Comparison of ENCODE assay signal across 9 mouse cellular contexts in the genomic region with DNA sequence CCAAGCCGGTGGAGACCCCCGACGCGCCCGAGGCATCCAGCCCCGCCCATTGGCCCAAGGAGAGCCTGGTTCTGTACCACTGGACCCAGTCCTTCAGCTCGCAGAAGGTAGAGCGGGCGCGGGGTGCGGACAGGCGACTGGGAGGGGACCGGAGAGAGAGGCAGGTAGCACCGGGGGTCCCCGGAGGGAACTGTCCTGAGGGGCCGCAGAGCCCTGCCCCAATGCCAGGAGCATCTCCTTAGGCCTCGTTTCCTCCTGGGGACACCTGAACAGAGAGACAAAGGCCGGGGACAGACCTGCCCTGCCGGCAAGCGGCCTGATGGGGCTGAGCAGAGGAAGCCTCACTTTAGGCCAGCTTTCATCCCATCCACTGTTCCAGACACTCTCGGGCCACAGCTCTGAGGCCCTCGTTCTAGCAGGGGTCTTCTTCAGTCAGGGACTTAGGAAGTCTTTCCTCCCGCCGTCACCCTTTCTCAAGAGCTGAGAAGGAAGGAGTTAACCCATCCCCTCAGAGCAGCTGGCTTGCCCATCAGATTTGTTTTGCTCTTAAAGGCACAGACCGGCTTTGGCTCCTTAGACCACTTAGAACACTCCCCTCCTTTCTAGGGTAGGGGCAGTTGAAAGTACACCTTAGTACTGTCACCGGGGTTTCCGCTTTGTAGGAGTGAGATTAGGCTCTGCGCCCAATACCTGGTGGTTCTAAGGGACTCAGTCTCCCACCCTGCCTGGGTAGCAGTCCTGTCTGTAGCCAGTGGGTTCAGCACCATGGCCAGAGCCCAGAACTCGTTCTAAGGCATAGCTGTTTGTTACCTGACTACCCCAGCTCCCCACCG. TPM values are rescaled to one million over a fixed set of nuclear protein-coding genes. Genes with fewer than 3 reads are reported as not detected.
DNase-seq lines count a peak whose midpoint lies in the region; ATAC-seq lines count a peak whose summit lies in the region.
"Had no signal": no experiment of that assay in that cellular context is flagged by ENCODE, and none has a peak within 500 bp of the region (broad histone marks: within the 10 kb centered on the region; RNA-seq: fewer than 3 reads in every experiment).

No protein-coding gene starts in this region.

- peaks cover 9% of the 10 kb centered on the region for H3K4me1 ChIP-seq in heart, embryonic 10.5 days
- H3K4me1 ChIP-seq in embryonic facial prominence, embryonic 10.5 days: peaks cover 27% of the 10 kb centered on the region
- peaks cover 30% of the 10 kb centered on the region for H3K4me1 ChIP-seq in hindbrain, embryonic 12.5 days
- no peaks in the 10 kb centered on the region for H3K4me1 ChIP-seq in liver, embryonic 13.5 days (replicated peaks)

- peak overlapping the region; percentile 25; the same call in 1 of the 2 replicates for H3K27ac ChIP-seq in heart, embryonic 10.5 days
- H3K27ac ChIP-seq in embryonic facial prominence, embryonic 10.5 days (replicated peaks): peak overlapping the region; percentile 69
- peak overlapping the region; percentile 90 for H3K27ac ChIP-seq in hindbrain, embryonic 12.5 days
- H3K27ac ChIP-seq in liver, embryonic 13.5 days: no peak overlapping the region

- H3K9me3 ChIP-seq in heart, embryonic 10.5 days: no peaks in the 10 kb centered on the region
- no peaks in the 10 kb centered on the region for H3K9me3 ChIP-seq in embryonic facial prominence, embryonic 10.5 days
- no peaks in the 10 kb centered on the region for H3K9me3 ChIP-seq in hindbrain, embryonic 12.5 days (replicated peaks)
- H3K9me3 ChIP-seq in liver, embryonic 13.5 days (replicated peaks): no peaks in the 10 kb centered on the region

- H3K36me3 ChIP-seq in heart, embryonic 10.5 days: no peaks in the 10 kb centered on the region
- H3K36me3 ChIP-seq in embryonic facial prominence, embryonic 10.5 days (replicated peaks): no peaks in the 10 kb centered on the region
- H3K36me3 ChIP-seq in hindbrain, embryonic 12.5 days: no peaks in the 10 kb centered on the region
- H3K36me3 ChIP-seq in liver, embryonic 13.5 days: no peaks in the 10 kb centered on the region

- peak overlapping the region; percentile 52 for H3K4me3 ChIP-seq in heart, embryonic 10.5 days
- H3K4me3 ChIP-seq in embryonic facial prominence, embryonic 10.5 days: peak overlapping the region; percentile 61
- peak overlapping the region; percentile 74 for H3K4me3 ChIP-seq in hindbrain, embryonic 12.5 days
- peak overlapping the region; percentile 12; the same call in 1 of the 2 replicates for H3K4me3 ChIP-seq in liver, embryonic 13.5 days (replicated peaks)

- H3K4me2 ChIP-seq in hindbrain, embryonic 12.5 days (replicated peaks): peak overlapping the region; percentile 64
- H3K4me2 ChIP-seq in liver, embryonic 13.5 days: 0 out of 2 replicates have a peak overlapping the region, but pooled peaks have one; percentile 13

- WGBS in heart, embryonic 10.5 days: 3% methylated on average over 30 of the region's 30 CpGs
- WGBS in embryonic facial prominence, embryonic 10.5 days: 2% methylated on average over 30 of the region's 30 CpGs
- 2% methylated on average over 30 of the region's 30 CpGs for WGBS in hindbrain, embryonic 12.5 days
- WGBS in liver, embryonic 13.5 days (ENCODE audit: insufficient replicate concordance): 4% methylated on average over 30 of the region's 30 CpGs

- peak; percentile 84 for DNase-seq in heart, embryonic 10.5 days (ENCODE audit: low spot score)
- no peak for DNase-seq in heart, adult 8-10 months (ENCODE audit: low spot score)
- peak; percentile 49 for DNase-seq in MN1 (ENCODE audit: low spot score)
- DNase-seq in embryonic facial prominence, embryonic 10.5 days (ENCODE audit: low spot score): peak; percentile 78
- no peak for DNase-seq in liver, embryonic 13.5 days
- peak; percentile 55 for DNase-seq in ovary, postnatal 36 days (ENCODE audit: low spot score)
- no peak for DNase-seq in natural killer cell, adult 2 months (ENCODE audit: low spot score in 2 of 2)

- ATAC-seq in hindbrain, embryonic 12.5 days (ENCODE audit: low FRiP score): peak; percentile 77
- no peak for ATAC-seq in liver, embryonic 13.5 days (ENCODE audit: low read depth)

- peaks cover 42% of the 10 kb centered on the region for H3K27me3 ChIP-seq in heart, embryonic 10.5 days (ENCODE audit: insufficient read depth, poor library complexity, severe bottlenecking)
- peaks cover 32% of the 10 kb centered on the region for H3K27me3 ChIP-seq in embryonic facial prominence, embryonic 10.5 days (replicated peaks; ENCODE audit: low read depth, poor library complexity, severe bottlenecking)
- peaks cover 10% of the 10 kb centered on the region for H3K27me3 ChIP-seq in hindbrain, embryonic 12.5 days
- peaks cover 40% of the 10 kb centered on the region for H3K27me3 ChIP-seq in liver, embryonic 13.5 days

- H3K9ac ChIP-seq in hindbrain, embryonic 12.5 days: peak overlapping the region; percentile 87
- no peak overlapping the region for H3K9ac ChIP-seq in liver, embryonic 13.5 days

RNA-seq across cellular contexts. Expression of a gene that starts 0.6 kb away (rescaled TPM):
- polyA plus RNA-seq in heart, embryonic 10.5 days (2016; fragmentation: Nextera tagmentation; extraction: Ambion mirVana): 0.21 and 1.1 TPM in 2 replicates
- not detected for total RNA-seq in heart, adult 8-10 months (2022)
- polyA plus RNA-seq in embryonic facial prominence, embryonic 10.5 days (2016; fragmentation: Nextera tagmentation; extraction: Ambion mirVana): 7.6 and 9.1 TPM in 2 replicates
- polyA plus RNA-seq in hindbrain, embryonic 12.5 days (2016; fragmentation: Nextera tagmentation; extraction: Ambion mirVana): 68.7 and 70.1 TPM in 2 replicates
- polyA plus RNA-seq in liver, embryonic 13.5 days (2015; fragmentation: Nextera tagmentation; extraction: Ambion mirVana): 0.20 and 0.35 TPM in 2 replicates

RNA-seq across cellular contexts. Expression of a gene that starts 14.3 kb away (rescaled TPM):
- 65.0 and 74.3 TPM in 2 replicates for polyA plus RNA-seq in heart, embryonic 10.5 days (2016; fragmentation: Nextera tagmentation; extraction: Ambion mirVana)
- 10 to 100 TPM; 19.4 to 21.8 (median 20.3) TPM for total RNA-seq in heart, adult 8-10 months (2022)
- 94.0 and 99.5 TPM in 2 replicates for polyA plus RNA-seq in embryonic facial prominence, embryonic 10.5 days (2016; fragmentation: Nextera tagmentation; extraction: Ambion mirVana)
- 67.9 and 70.8 TPM in 2 replicates for polyA plus RNA-seq in hindbrain, embryonic 12.5 days (2016; fragmentation: Nextera tagmentation; extraction: Ambion mirVana)
- polyA plus RNA-seq in liver, embryonic 13.5 days (2015; fragmentation: Nextera tagmentation; extraction: Ambion mirVana): 36.1 and 39.2 TPM in 2 replicates

RNA-seq across cellular contexts. Expression of a gene that starts 33.6 kb away (rescaled TPM):
- polyA plus RNA-seq in heart, embryonic 10.5 days (2016; fragmentation: Nextera tagmentation; extraction: Ambion mirVana): 13.0 and 19.2 TPM in 2 replicates
- 100 to 1,000 TPM; 197 to 218 (median 209) TPM for total RNA-seq in heart, adult 8-10 months (2022)
- 9.4 and 10.5 TPM in 2 replicates for polyA plus RNA-seq in embryonic facial prominence, embryonic 10.5 days (2016; fragmentation: Nextera tagmentation; extraction: Ambion mirVana)
- polyA plus RNA-seq in hindbrain, embryonic 12.5 days (2016; fragmentation: Nextera tagmentation; extraction: Ambion mirVana): 13.0 and 13.1 TPM in 2 replicates
- 4.7 and 5.3 TPM in 2 replicates for polyA plus RNA-seq in liver, embryonic 13.5 days (2015; fragmentation: Nextera tagmentation; extraction: Ambion mirVana)

RNA-seq across cellular contexts. Expression of a gene that starts 41.0 kb away (rescaled TPM):
- 32.5 and 43.7 TPM in 2 replicates for polyA plus RNA-seq in heart, embryonic 10.5 days (2016; fragmentation: Nextera tagmentation; extraction: Ambion mirVana)
- 100 to 1,000 TPM; 423 to 464 (median 433) TPM for total RNA-seq in heart, adult 8-10 months (2022)
- 0.52 and 0.83 TPM in 2 replicates for polyA plus RNA-seq in embryonic facial prominence, embryonic 10.5 days (2016; fragmentation: Nextera tagmentation; extraction: Ambion mirVana)
- 0.76 and 1.2 TPM in 2 replicates for polyA plus RNA-seq in hindbrain, embryonic 12.5 days (2016; fragmentation: Nextera tagmentation; extraction: Ambion mirVana)
- 0.16 and 0.21 TPM in 2 replicates for polyA plus RNA-seq in liver, embryonic 13.5 days (2015; fragmentation: Nextera tagmentation; extraction: Ambion mirVana)

RNA-seq across cellular contexts. Expression of a gene that starts 53.3 kb away (rescaled TPM):
- polyA plus RNA-seq in heart, embryonic 10.5 days (2016; fragmentation: Nextera tagmentation; extraction: Ambion mirVana): 0.20 TPM in 1 of 2 replicates, not detected in the other
- not detected for total RNA-seq in heart, adult 8-10 months (2022)
- not detected in 2 replicates for polyA plus RNA-seq in embryonic facial prominence, embryonic 10.5 days (2016; fragmentation: Nextera tagmentation; extraction: Ambion mirVana)
- not detected in 2 replicates for polyA plus RNA-seq in hindbrain, embryonic 12.5 days (2016; fragmentation: Nextera tagmentation; extraction: Ambion mirVana)
- not detected in 2 replicates for polyA plus RNA-seq in liver, embryonic 13.5 days (2015; fragmentation: Nextera tagmentation; extraction: Ambion mirVana)
- total RNA-seq: left cerebral cortex, postnatal 25 days had no signal

Comparison
In these comparisons a context has a peak if more than half of its experiments do, and no peak if none do; other contexts are left out.
1. DNase-seq: peak in heart, embryonic 10.5 days (single experiment), MN1 (single experiment), embryonic facial prominence, embryonic 10.5 days (single experiment) and ovary, postnatal 36 days (single experiment); none in heart, adult 8-10 months (single experiment), liver, embryonic 13.5 days (single experiment) and natural killer cell, adult 2 months (0 of 2).
2. H3K4me3 ChIP-seq: peak in every context shown above with its lines; median percentile 74 in hindbrain, embryonic 12.5 days; 61 in embryonic facial prominence, embryonic 10.5 days; 52 in heart, embryonic 10.5 days; 12 in liver, embryonic 13.5 days.